In the genomic region with DNA sequence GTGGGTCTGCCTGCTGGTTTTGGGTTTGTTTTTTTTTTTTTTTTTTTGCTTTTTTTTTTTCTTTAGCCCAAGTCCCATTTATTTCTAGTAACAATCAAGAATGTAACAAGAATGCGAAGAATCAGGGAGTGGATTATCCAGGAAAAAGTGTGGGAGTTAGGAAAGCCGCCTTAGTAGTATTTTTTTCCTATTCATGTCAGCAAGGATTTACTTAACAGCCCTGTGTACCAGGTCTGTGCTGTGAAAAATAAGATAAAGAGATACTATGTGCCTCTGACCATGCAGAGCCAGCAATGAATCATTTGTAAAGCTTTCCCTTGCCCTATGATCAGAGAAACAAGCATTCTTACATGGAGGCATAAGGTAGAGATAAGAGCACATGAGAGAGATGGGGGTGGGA, we compare ENCODE assay signal across 24 mouse cellular contexts. TPM values are rescaled to one million over a fixed set of nuclear protein-coding genes. Genes with fewer than 3 reads are reported as not detected.
DNase-seq lines count a peak whose midpoint lies in the region; ATAC-seq and TF ChIP-seq lines count a peak whose summit lies in the region.
"Had no signal": no experiment of that assay in that cellular context is flagged by ENCODE, and none has a peak within 500 bp of the region (broad histone marks: within the 10 kb centered on the region; RNA-seq: fewer than 3 reads in every experiment).

No protein-coding gene starts in this region.

- no peak overlapping the region for H3K9ac ChIP-seq in heart, embryonic 13.5 days
- H3K9ac ChIP-seq in ES-E14 (ENCODE audit: insufficient read depth, low read depth, low read length, poor library complexity, severe bottlenecking), result no peak overlapping the region
- H3K9ac ChIP-seq in forebrain, embryonic 15.5 days (replicated peaks), result no peak overlapping the region
- H3K9ac ChIP-seq: embryonic facial prominence, embryonic 13.5 days; hindbrain, embryonic 12.5 days; hindbrain, embryonic 15.5 days had no signal

- peaks cover 40% of the 10 kb centered on the region for H3K4me1 ChIP-seq in heart, embryonic 13.5 days
- H3K4me1 ChIP-seq in ES-E14 (ENCODE audit: control insufficient read depth in 2 of 2, insufficient read depth in 2 of 2, low read length in 2 of 2, poor library complexity in 1 of 2), result peaks cover 13 to 16% of the 10 kb centered on the region in 2 experiments
- peaks cover 6% of the 10 kb centered on the region for H3K4me1 ChIP-seq in forebrain, embryonic 15.5 days

- H3K27me3 ChIP-seq in heart, embryonic 13.5 days (replicated peaks), result no peaks in the 10 kb centered on the region
- 0 out of 2 replicates have a peak, but pooled peaks cover 5% of the 10 kb centered on the region for H3K27me3 ChIP-seq in forebrain, embryonic 15.5 days
- H3K27me3 ChIP-seq: embryonic facial prominence, embryonic 13.5 days had no signal

- DNase-seq in heart, adult 8-10 months (ENCODE audit: low spot score), result no peak
- no peak for DNase-seq in ES-E14 (ENCODE audit: low read depth, low spot score)
- DNase-seq in R1 (ENCODE audit: low read depth, low spot score), result peak; percentile 47
- peak; percentile 41 for DNase-seq in yolk sac, embryonic 10.5 days (ENCODE audit: low spot score)
- DNase-seq in right cerebral cortex, postnatal 10 days (ENCODE audit: low spot score in 2 of 2), result no peak
- DNase-seq: adrenal gland, adult 2 months; adrenal gland, postnatal 14 days; cerebellum, adult 11 months; cerebellum, adult 2 months; cerebellum, postnatal 10 days; cerebellum, postnatal 36 days; embryo, embryonic 11 days; gastrocnemius, postnatal 25 days; heart, adult 18-20 months had no signal

- ATAC-seq in heart, embryonic 13.5 days (ENCODE audit: extremely low read depth, insufficient number of reproducible peaks, low FRiP score, low TSS enrichment), result no peak
- no peak for ATAC-seq in forebrain, embryonic 15.5 days (replicated peaks)
- ATAC-seq: forebrain, embryonic 14.5 days had no signal

- H3K4me3 ChIP-seq in heart, embryonic 13.5 days, result no peak overlapping the region
- no peak overlapping the region for H3K4me3 ChIP-seq in ES-E14 (ENCODE audit: insufficient read depth in 1 of 2, low read depth in 1 of 2, low read length in 2 of 2, poor library complexity in 1 of 2, severe bottlenecking in 1 of 2)
- H3K4me3 ChIP-seq in forebrain, embryonic 15.5 days, result no peak overlapping the region
- H3K4me3 ChIP-seq: embryonic facial prominence, embryonic 10.5 days; embryonic facial prominence, embryonic 13.5 days; heart, embryonic 10.5 days; hindbrain, embryonic 12.5 days; hindbrain, embryonic 15.5 days had no signal

- H3K9me3 ChIP-seq in heart, embryonic 13.5 days, result no peaks in the 10 kb centered on the region
- no peaks in the 10 kb centered on the region for H3K9me3 ChIP-seq in ES-E14 (ENCODE audit: control insufficient read depth, insufficient read depth, low read depth, low read length)
- no peaks in the 10 kb centered on the region for H3K9me3 ChIP-seq in forebrain, embryonic 15.5 days
- H3K9me3 ChIP-seq: embryonic facial prominence, embryonic 10.5 days; embryonic facial prominence, embryonic 13.5 days; G1E; heart, embryonic 10.5 days; hindbrain, embryonic 12.5 days; hindbrain, embryonic 15.5 days had no signal

- no peak overlapping the region for H3K4me2 ChIP-seq in heart, embryonic 13.5 days
- no peak overlapping the region for H3K4me2 ChIP-seq in forebrain, embryonic 15.5 days (replicated peaks)
- H3K4me2 ChIP-seq: embryonic facial prominence, embryonic 13.5 days; hindbrain, embryonic 12.5 days; hindbrain, embryonic 15.5 days had no signal

- no peaks in the 10 kb centered on the region for H3K36me3 ChIP-seq in heart, embryonic 13.5 days
- no peaks in the 10 kb centered on the region for H3K36me3 ChIP-seq in ES-E14 (ENCODE audit: control insufficient read depth, insufficient read depth, low read length, poor library complexity, severe bottlenecking)
- H3K36me3 ChIP-seq in forebrain, embryonic 15.5 days, result no peaks in the 10 kb centered on the region
- H3K36me3 ChIP-seq: embryonic facial prominence, embryonic 10.5 days; embryonic facial prominence, embryonic 13.5 days; G1E; heart, embryonic 10.5 days; hindbrain, embryonic 12.5 days; hindbrain, embryonic 15.5 days had no signal

- H3K27ac ChIP-seq in heart, embryonic 13.5 days (replicated peaks), result peak overlapping the region; percentile 29
- H3K27ac ChIP-seq in ES-E14 (ENCODE audit: insufficient read depth, low read depth, low read length, poor library complexity, severe bottlenecking), result no peak overlapping the region
- no peak overlapping the region for H3K27ac ChIP-seq in forebrain, embryonic 15.5 days (replicated peaks)
- H3K27ac ChIP-seq: embryonic facial prominence, embryonic 10.5 days; embryonic facial prominence, embryonic 13.5 days; heart, embryonic 10.5 days; hindbrain, embryonic 12.5 days; hindbrain, embryonic 15.5 days had no signal

- in situ Hi-C loops in ES-E14 (cut with MboI; ENCODE audit: low sequenced_read_pairs in 2 of 2, unreplicated experiment in 2 of 2), result loop anchor here in 1 of 2 experiments (5.0 to 10.0 kb wide), 2 partner anchors 44 to 61 kb away; no protein-coding TSS in a partner anchor

- WGBS in heart, embryonic 13.5 days, result 43% methylated on average over 2 of the region's 2 CpGs
- WGBS in forebrain, embryonic 15.5 days, result 88% methylated on average over 2 of the region's 2 CpGs

TF ChIP-seq in ES-E14, 5 proteins besides CTCF, POLR2A, EP300 and RAD21:
- TF ChIP-seq ZNF384 (IDR thresholded peaks at IDR 0.05; ENCODE audit: low read depth, low read length) (peak; percentile 50; the same call in 1 of the 2 replicates), CHD2 (IDR thresholded peaks at IDR 0.05; ENCODE audit: low read depth, low read length) (no peak)
TF ChIP-seq in ES-E14: peak in this region for 1.

RNA-seq across cellular contexts. Expression of a gene that starts 4.8 kb away (rescaled TPM):
- polyA plus RNA-seq in heart, embryonic 13.5 days (2015; fragmentation: Nextera tagmentation; extraction: Ambion mirVana), result 124 and 138 TPM in 2 replicates
- total RNA-seq in heart, adult 8-10 months (2022), result 10 to 100 TPM; 17.5 to 19.7 (median 18.4) TPM
- 399 and 646 TPM in 2 replicates for total RNA-seq in ES-E14 (2012; rRNA removed)
- 22.2 and 29.9 TPM in 2 replicates for polyA plus RNA-seq in forebrain, embryonic 15.5 days (2015; fragmentation: Nextera tagmentation; extraction: Ambion mirVana)
- total RNA-seq: hematopoietic stem cell, adult 5-6 weeks had no signal

Comparison
In these comparisons a context has a peak if more than half of its experiments do, and no peak if none do; other contexts are left out.
1. DNase-seq: peak in R1 (single experiment) and yolk sac, embryonic 10.5 days (single experiment); none in heart, adult 8-10 months (single experiment), ES-E14 (single experiment) and right cerebral cortex, postnatal 10 days (0 of 2).
2. RNA of a gene that starts 4.8 kb away (total RNA-seq): 399 to 646 TPM in ES-E14; 17.5 to 19.7 TPM in heart, adult 8-10 months; every median in the first group is over 10 times any median in the second.